ENCODE assay signal across 26 mouse cellular contexts in genomic region chr3:102037806-102038205, GRCm38 (mm10). TPM values are rescaled to one million over a fixed set of nuclear protein-coding genes. Genes with fewer than 3 reads are reported as not detected.
DNase-seq lines count a peak whose midpoint lies in the region; ATAC-seq lines count a peak whose summit lies in the region.
"Had no signal": no experiment of that assay in that cellular context is flagged by ENCODE, and none has a peak within 500 bp of the region (broad histone marks: within the 10 kb centered on the region; RNA-seq: fewer than 3 reads in every experiment).

No protein-coding gene starts in this region.

- H3K9ac ChIP-seq in heart, embryonic 12.5 days = no peak overlapping the region
- H3K9ac ChIP-seq in limb, embryonic 15.5 days = no peak overlapping the region
- no peak overlapping the region for H3K9ac ChIP-seq in stomach, embryonic 16.5 days (ENCODE audit: low read length)
- no peak overlapping the region for H3K9ac ChIP-seq in hindbrain, embryonic 12.5 days
- H3K9ac ChIP-seq: embryonic facial prominence, embryonic 13.5 days; forebrain, embryonic 13.5 days; hindbrain, embryonic 14.5 days had no signal

- H3K36me3 ChIP-seq in heart, embryonic 10.5 days = no peaks in the 10 kb centered on the region
- no peaks in the 10 kb centered on the region for H3K36me3 ChIP-seq in heart, embryonic 12.5 days
- no peaks in the 10 kb centered on the region for H3K36me3 ChIP-seq in limb, embryonic 15.5 days
- no peaks in the 10 kb centered on the region for H3K36me3 ChIP-seq in stomach, embryonic 16.5 days (ENCODE audit: control insufficient read depth, insufficient read depth, low read length)
- H3K36me3 ChIP-seq in hindbrain, embryonic 12.5 days = no peaks in the 10 kb centered on the region
- H3K36me3 ChIP-seq: embryonic facial prominence, embryonic 13.5 days; forebrain, embryonic 10.5 days; hindbrain, embryonic 10.5 days had no signal

- no peaks in the 10 kb centered on the region for H3K27me3 ChIP-seq in heart, embryonic 10.5 days (ENCODE audit: insufficient read depth, poor library complexity, severe bottlenecking)
- 0 out of 2 replicates have a peak, but pooled peaks cover under 1% of the 10 kb centered on the region for H3K27me3 ChIP-seq in heart, embryonic 12.5 days (replicated peaks)
- no peaks in the 10 kb centered on the region for H3K27me3 ChIP-seq in limb, embryonic 15.5 days
- H3K27me3 ChIP-seq in stomach, embryonic 16.5 days (ENCODE audit: control insufficient read depth, insufficient read depth, low read length) = no peaks in the 10 kb centered on the region
- H3K27me3 ChIP-seq in hindbrain, embryonic 12.5 days = no peaks in the 10 kb centered on the region
- H3K27me3 ChIP-seq: embryonic facial prominence, embryonic 13.5 days; forebrain, embryonic 13.5 days had no signal

- H3K27ac ChIP-seq in heart, embryonic 10.5 days = no peak overlapping the region
- no peak overlapping the region for H3K27ac ChIP-seq in heart, embryonic 12.5 days (ENCODE audit: poor library complexity, severe bottlenecking)
- peak overlapping the region; percentile 33; the same call in 1 of the 2 replicates for H3K27ac ChIP-seq in limb, embryonic 15.5 days
- H3K27ac ChIP-seq in stomach, embryonic 16.5 days (ENCODE audit: low read length) = peak overlapping the region; percentile 30
- no peak overlapping the region for H3K27ac ChIP-seq in hindbrain, embryonic 12.5 days
- H3K27ac ChIP-seq: embryonic facial prominence, embryonic 13.5 days; forebrain, embryonic 10.5 days; forebrain, embryonic 13.5 days; hindbrain, embryonic 10.5 days; hindbrain, embryonic 14.5 days; hindbrain, postnatal 0 days had no signal

- H3K9me3 ChIP-seq in heart, embryonic 10.5 days = peaks cover 5% of the 10 kb centered on the region; the same call in 1 of the 2 replicates
- H3K9me3 ChIP-seq in heart, embryonic 12.5 days (replicated peaks) = peaks cover 5% of the 10 kb centered on the region; the same call in 1 of the 2 replicates
- H3K9me3 ChIP-seq in limb, embryonic 15.5 days = no peaks in the 10 kb centered on the region
- H3K9me3 ChIP-seq in stomach, embryonic 16.5 days (replicated peaks; ENCODE audit: control insufficient read depth, low read length) = no peaks in the 10 kb centered on the region
- 0 out of 2 replicates have a peak, but pooled peaks cover 4% of the 10 kb centered on the region for H3K9me3 ChIP-seq in hindbrain, embryonic 12.5 days (replicated peaks)
- H3K9me3 ChIP-seq: embryonic facial prominence, embryonic 13.5 days; forebrain, embryonic 13.5 days had no signal

- ATAC-seq in heart, embryonic 12.5 days (ENCODE audit: insufficient number of reproducible peaks, low FRiP score) = no peak
- ATAC-seq in limb, embryonic 15.5 days (ENCODE audit: insufficient number of reproducible peaks, low FRiP score, low TSS enrichment, low read depth) = no peak
- ATAC-seq in stomach, embryonic 16.5 days (ENCODE audit: insufficient read depth, low FRiP score) = no peak
- ATAC-seq in hindbrain, embryonic 12.5 days (ENCODE audit: low FRiP score) = no peak
- ATAC-seq: CD4-positive, CD25-positive, alpha-beta regulatory T cell, adult 4 months; forebrain, embryonic 13.5 days; forebrain, embryonic 16.5 days; hindbrain, postnatal 0 days; inflammation-experienced regulatory T-cells, adult 6 months had no signal

- DNase-seq in heart, embryonic 10.5 days (ENCODE audit: low spot score) = peak; percentile 51
- DNase-seq in kidney, postnatal 36 days = no peak
- DNase-seq: adrenal gland, adult 2 months; adrenal gland, postnatal 14 days; cerebellum, adult 11 months; cerebellum, adult 2 months; cerebellum, adult 9-11 months; cerebellum, postnatal 25 days; gastrocnemius, postnatal 10 days; gastrocnemius, postnatal 36 days; heart, adult 18-20 months had no signal

- 0 out of 2 replicates have a peak, but pooled peaks cover 4% of the 10 kb centered on the region for H3K4me1 ChIP-seq in heart, embryonic 10.5 days
- H3K4me1 ChIP-seq in heart, embryonic 12.5 days (replicated peaks) = 0 out of 2 replicates have a peak, but pooled peaks cover 3% of the 10 kb centered on the region
- no peaks in the 10 kb centered on the region for H3K4me1 ChIP-seq in limb, embryonic 15.5 days
- H3K4me1 ChIP-seq in stomach, embryonic 16.5 days (ENCODE audit: control insufficient read depth, insufficient read depth, low read length) = peaks cover 3% of the 10 kb centered on the region; the same call in 1 of the 2 replicates
- H3K4me1 ChIP-seq in hindbrain, embryonic 12.5 days = no peaks in the 10 kb centered on the region; the same call in 1 of the 2 replicates
- H3K4me1 ChIP-seq: embryonic facial prominence, embryonic 13.5 days; forebrain, embryonic 10.5 days; forebrain, embryonic 13.5 days had no signal

- no peak overlapping the region for H3K4me3 ChIP-seq in heart, embryonic 10.5 days
- H3K4me3 ChIP-seq in heart, embryonic 12.5 days = no peak overlapping the region
- H3K4me3 ChIP-seq in limb, embryonic 15.5 days = no peak overlapping the region
- H3K4me3 ChIP-seq in stomach, embryonic 16.5 days (replicated peaks; ENCODE audit: low read length) = no peak overlapping the region
- H3K4me3 ChIP-seq in hindbrain, embryonic 12.5 days = no peak overlapping the region
- H3K4me3 ChIP-seq: embryonic facial prominence, embryonic 13.5 days; forebrain, embryonic 10.5 days; forebrain, embryonic 13.5 days; hindbrain, embryonic 10.5 days had no signal

- H3K4me2 ChIP-seq in heart, embryonic 12.5 days = no peak overlapping the region
- no peak overlapping the region for H3K4me2 ChIP-seq in limb, embryonic 15.5 days
- H3K4me2 ChIP-seq in stomach, embryonic 16.5 days (ENCODE audit: low read depth, low read length) = no peak overlapping the region
- no peak overlapping the region for H3K4me2 ChIP-seq in hindbrain, embryonic 12.5 days (replicated peaks)
- H3K4me2 ChIP-seq: embryonic facial prominence, embryonic 13.5 days; forebrain, embryonic 13.5 days; hindbrain, embryonic 14.5 days had no signal

- WGBS in heart, embryonic 10.5 days = 80% methylated on average over 5 of the region's 5 CpGs
- 90% methylated on average over 5 of the region's 5 CpGs for WGBS in heart, embryonic 12.5 days
- 91% methylated on average over 5 of the region's 5 CpGs for WGBS in limb, embryonic 15.5 days
- 86% methylated on average over 5 of the region's 5 CpGs for WGBS in stomach, embryonic 16.5 days
- 87% methylated on average over 5 of the region's 5 CpGs for WGBS in hindbrain, embryonic 12.5 days

RNA-seq across cellular contexts. Expression of gene Nhlh2, which starts 27.9 kb away (rescaled TPM):
- 0.27 and 0.57 TPM in 2 replicates for polyA plus RNA-seq in heart, embryonic 10.5 days (2016; fragmentation: Nextera tagmentation; extraction: Ambion mirVana)
- 0.09 and 0.14 TPM in 2 replicates for polyA plus RNA-seq in heart, embryonic 12.5 days (2016; fragmentation: Nextera tagmentation; extraction: Ambion mirVana)
- polyA plus RNA-seq in limb, embryonic 15.5 days (2015; fragmentation: Nextera tagmentation; extraction: Ambion mirVana) = 0.05 TPM in 1 of 2 replicates, not detected in the other
- not detected in 2 replicates for polyA plus RNA-seq in stomach, embryonic 16.5 days (2015; fragmentation: Nextera tagmentation; extraction: Ambion mirVana)
- polyA plus RNA-seq in hindbrain, embryonic 12.5 days (2016; fragmentation: Nextera tagmentation; extraction: Ambion mirVana) = 144 and 164 TPM in 2 replicates
- polyA plus RNA-seq: adrenal gland, adult 2 months; CD4-positive, CD25-positive, alpha-beta regulatory T cell, adult 4 months; heart, embryonic 14.5 days; heart, postnatal 0 days; inflammation-experienced regulatory T-cells, adult 6 months had no signal

RNA-seq across cellular contexts. Expression of gene Casq2, which starts 48.4 kb away (rescaled TPM):
- 5.6 and 19.8 TPM in 2 replicates for polyA plus RNA-seq in heart, embryonic 10.5 days (2016; fragmentation: Nextera tagmentation; extraction: Ambion mirVana)
- 105 and 108 TPM in 2 replicates for polyA plus RNA-seq in heart, embryonic 12.5 days (2016; fragmentation: Nextera tagmentation; extraction: Ambion mirVana)
- polyA plus RNA-seq in limb, embryonic 15.5 days (2015; fragmentation: Nextera tagmentation; extraction: Ambion mirVana) = 44.6 and 135 TPM in 2 replicates
- polyA plus RNA-seq in stomach, embryonic 16.5 days (2015; fragmentation: Nextera tagmentation; extraction: Ambion mirVana) = 3.9 and 45.9 TPM in 2 replicates
- 1.1 and 5.9 TPM in 2 replicates for polyA plus RNA-seq in hindbrain, embryonic 12.5 days (2016; fragmentation: Nextera tagmentation; extraction: Ambion mirVana)
- polyA plus RNA-seq: CD4-positive, CD25-positive, alpha-beta regulatory T cell, adult 4 months; forebrain, embryonic 10.5 days; inflammation-experienced regulatory T-cells, adult 6 months had no signal

Comparison
In these comparisons a context has a peak if more than half of its experiments do, and no peak if none do; other contexts are left out.
1. H3K27ac ChIP-seq: peak in limb, embryonic 15.5 days (single experiment) and stomach, embryonic 16.5 days (single experiment); none in heart, embryonic 10.5 days (single experiment), heart, embryonic 12.5 days (single experiment) and hindbrain, embryonic 12.5 days (single experiment).
2. RNA of gene Nhlh2, which starts 27.9 kb away (polyA plus RNA-seq): 144 to 164 TPM in hindbrain, embryonic 12.5 days; 0.27 to 0.57 TPM in heart, embryonic 10.5 days, 0.09 to 0.14 TPM in heart, embryonic 12.5 days, 0.05 TPM in limb, embryonic 15.5 days and not detected in stomach, embryonic 16.5 days; every median in the first group is over 10 times any median in the second.